Mouse (Mus musculus): ENCODE data around the gene Lman2l. TPM values are rescaled to one million over a fixed set of nuclear protein-coding genes. Genes with fewer than 3 reads are reported as not detected.

Lman2l gene
- polyA plus RNA-seq, 1 experiment from 2014 or later = 62.9 TPM

GRCm38 (mm10) chr1:36378880-36379279, 66.2 kb downstream of the Lman2l start:
- no peak overlapping the region for H3K27ac ChIP-seq
- no peaks in the 10 kb centered on the region for H3K4me1 ChIP-seq (replicated peaks)
- no peak overlapping the region for H3K4me3 ChIP-seq
- WGBS = 78% methylated on average over 6 of the region's 6 CpGs
- no peaks in the 10 kb centered on the region for H3K27me3 ChIP-seq (ENCODE audit: insufficient read depth, poor library complexity, severe bottlenecking)
- no peak for DNase-seq (ENCODE audit: low spot score)
- H3K36me3 ChIP-seq = no peaks in the 10 kb centered on the region
- H3K9me3 ChIP-seq = no peaks in the 10 kb centered on the region

GRCm38 (mm10) chr1:36371934-36372845, 72.9 kb downstream of the Lman2l start, which contains the start of gene Fer1l5:
Gene Fer1l5, plus strand, starts transcription at chr1:36372291.
- H3K4me1 ChIP-seq (replicated peaks) = peaks cover 15% of the 10 kb centered on the region
- H3K36me3 ChIP-seq = no peaks in the 10 kb centered on the region
- DNase-seq (ENCODE audit: low spot score) = no peak
- no peak within 1 kb of the TSS for H3K27ac ChIP-seq
- H3K27me3 ChIP-seq (ENCODE audit: insufficient read depth, poor library complexity, severe bottlenecking) = no peaks in the 10 kb centered on the region
- 83% methylated on average over 10 of the region's 10 CpGs for whole genome bisulfite sequencing
- no peak within 1 kb of the TSS for H3K4me3 ChIP-seq
- no peaks in the 10 kb centered on the region for H3K9me3 ChIP-seq

DNA sequence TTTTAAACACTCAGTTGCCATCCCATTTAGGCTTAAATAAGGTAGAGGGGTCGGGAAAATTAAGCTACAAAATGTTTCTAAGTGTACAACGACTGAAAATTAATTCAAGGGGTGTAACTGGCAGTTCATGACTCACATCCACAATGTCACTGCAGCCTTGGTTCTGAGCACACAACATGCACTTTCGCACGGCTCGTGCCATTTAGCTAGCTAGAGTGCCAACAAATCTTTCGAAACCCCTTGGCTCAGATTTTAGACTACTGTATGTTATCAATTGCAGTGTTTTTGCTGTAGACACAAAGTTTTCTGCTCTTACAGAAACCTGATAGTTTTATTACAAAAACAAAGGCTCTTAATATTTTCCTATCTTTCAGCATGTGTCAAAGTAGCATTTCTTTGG, 74.2 kb downstream of the Lman2l start:
- Histone ChIP-seq H3K36me3 (peaks cover 7% of the 10 kb centered on the region), H3K4me1 (replicated peaks) (peaks cover 16% of the 10 kb centered on the region), H3K4me3 (no peak overlapping the region), H3K9me3 (no peaks in the 10 kb centered on the region), H3K27ac (no peak overlapping the region), H3K27me3 (ENCODE audit: insufficient read depth, poor library complexity, severe bottlenecking) (no peaks in the 10 kb centered on the region)
- DNase-seq (ENCODE audit: low spot score) = no peak
- 85% methylated on average over 6 of the region's 6 CpGs for WGBS

Other genes with a start within 250 kb of the Lman2l start
- gene Uggt1, start 200.6 kb downstream of the Lman2l start, polyA plus RNA-seq (2016; fragmentation: Nextera tagmentation; extraction: Ambion mirVana) = 51.7 and 54.0 TPM in 2 replicates
- gene Neurl3, start 170.6 kb downstream of the Lman2l start, polyA plus RNA-seq (2016; fragmentation: Nextera tagmentation; extraction: Ambion mirVana) = 0.30 and 0.31 TPM in 2 replicates
- 2.0 and 3.5 TPM in 2 replicates for gene Arid5a, start 137.5 kb downstream of the Lman2l start, polyA plus RNA-seq (2016; fragmentation: Nextera tagmentation; extraction: Ambion mirVana)
- gene Kansl3, start 76.1 kb downstream of the Lman2l start, polyA plus RNA-seq (2016; fragmentation: Nextera tagmentation; extraction: Ambion mirVana) = 44.5 and 47.0 TPM in 2 replicates
- gene Fer1l5, start 73.0 kb downstream of the Lman2l start, polyA plus RNA-seq (2016; fragmentation: Nextera tagmentation; extraction: Ambion mirVana) = 1.2 and 1.6 TPM in 2 replicates
- gene Cnnm4, start 26.3 kb upstream of the Lman2l start, polyA plus RNA-seq (2016; fragmentation: Nextera tagmentation; extraction: Ambion mirVana) = 13.4 and 15.3 TPM in 2 replicates
- 3.2 and 3.5 TPM in 2 replicates for gene Cnnm3, start 66.6 kb upstream of the Lman2l start, polyA plus RNA-seq (2016; fragmentation: Nextera tagmentation; extraction: Ambion mirVana)
- 15.7 and 18.0 TPM in 2 replicates for gene Ankrd23, start 91.6 kb upstream of the Lman2l start, polyA plus RNA-seq (2016; fragmentation: Nextera tagmentation; extraction: Ambion mirVana)
- 0.75 TPM in 1 of 2 replicates, not detected in the other for gene Gm42417, start 94.2 kb upstream of the Lman2l start, polyA plus RNA-seq (2016; fragmentation: Nextera tagmentation; extraction: Ambion mirVana)
- gene Ankrd39, start 102.2 kb upstream of the Lman2l start, polyA plus RNA-seq (2016; fragmentation: Nextera tagmentation; extraction: Ambion mirVana) = 16.9 and 20.6 TPM in 2 replicates
- gene Sema4c, start 113.1 kb upstream of the Lman2l start, polyA plus RNA-seq (2016; fragmentation: Nextera tagmentation; extraction: Ambion mirVana) = 25.4 and 29.6 TPM in 2 replicates
- gene Fam178b, start 237.9 kb upstream of the Lman2l start, polyA plus RNA-seq (2016; fragmentation: Nextera tagmentation; extraction: Ambion mirVana) = 0.42 and 0.46 TPM in 2 replicates
- gene Cox5b, start 246.2 kb upstream of the Lman2l start, polyA plus RNA-seq (2016; fragmentation: Nextera tagmentation; extraction: Ambion mirVana) = 566 and 596 TPM in 2 replicates

Measured in hindbrain, embryonic 10.5 days (tissue).